Mouse (Mus musculus): ENCODE results near the gene Kat2a.

- TF ChIP-seq CTCF (conservative IDR thresholded peaks at IDR 0.05; ENCODE audit: insufficient read depth, insufficient read length, low read depth, low read length) (no peak), POLR2A (IDR thresholded peaks at IDR 0.05; ENCODE audit: low read depth, low read length) (no peak)
These were observed 37.9 kb upstream of the Kat2a start for GRCm38 (mm10) chr11:100750127-100750526.

Measured in kidney, adult 2 months (tissue).